Comparison of ENCODE assay signal across 13 mouse cellular contexts in the genomic region with DNA sequence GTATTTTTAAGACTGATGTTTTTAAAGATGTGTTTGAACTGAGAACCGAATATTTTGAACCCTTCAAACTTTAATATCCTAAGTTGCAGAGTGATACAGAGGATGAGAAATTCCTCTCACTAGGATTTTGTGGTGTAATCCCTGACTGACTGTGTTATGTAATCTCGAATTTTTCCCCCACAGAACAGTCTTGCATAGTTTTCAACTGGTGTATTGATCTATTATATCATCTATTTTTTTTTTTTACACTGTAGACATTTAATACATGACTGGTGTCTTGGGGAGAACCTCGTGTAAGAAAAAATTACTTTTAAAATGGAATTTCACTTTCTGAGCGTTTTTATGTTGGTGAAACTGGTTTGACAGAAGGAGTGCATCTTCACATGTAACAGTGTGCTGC. TPM values are rescaled to one million over a fixed set of nuclear protein-coding genes. Genes with fewer than 3 reads are reported as not detected.
A peak's percentile ranks its signal among the peaks of the same experiment; 100 is the strongest.
DNase-seq lines count a peak whose midpoint lies in the region; ATAC-seq and TF ChIP-seq lines count a peak whose summit lies in the region.
"Had no signal": no experiment of that assay in that cellular context is flagged by ENCODE, and none has a peak within 500 bp of the region (broad histone marks: within the 10 kb centered on the region; RNA-seq: fewer than 3 reads in every experiment).

No protein-coding gene starts in this region.

- H3K4me2 ChIP-seq in forebrain, embryonic 12.5 days, result no peak overlapping the region
- peak overlapping the region; percentile 62 for H3K4me2 ChIP-seq in hindbrain, embryonic 13.5 days
- no peak overlapping the region for H3K4me2 ChIP-seq in hindbrain, embryonic 11.5 days (replicated peaks; ENCODE audit: low read depth, low read length)
- 0 out of 2 replicates have a peak overlapping the region, but pooled peaks have one; percentile 2 for H3K4me2 ChIP-seq in forebrain, embryonic 15.5 days (replicated peaks)
- peak overlapping the region; percentile 76 for H3K4me2 ChIP-seq in midbrain, postnatal 0 days (ENCODE audit: low read depth, low read length, poor library complexity, severe bottlenecking)

- no peak for ATAC-seq in forebrain, embryonic 12.5 days (ENCODE audit: low FRiP score)
- no peak for ATAC-seq in hindbrain, embryonic 13.5 days (ENCODE audit: low FRiP score)
- no peak for ATAC-seq in hindbrain, embryonic 11.5 days (ENCODE audit: low FRiP score)
- ATAC-seq in forebrain, embryonic 15.5 days (replicated peaks), result no peak
- no peak for ATAC-seq in midbrain, postnatal 0 days (ENCODE audit: low FRiP score)

- H3K27me3 ChIP-seq in forebrain, embryonic 10.5 days (ENCODE audit: poor library complexity, severe bottlenecking), result no peaks in the 10 kb centered on the region
- no peaks in the 10 kb centered on the region for H3K27me3 ChIP-seq in forebrain, embryonic 12.5 days
- H3K27me3 ChIP-seq in hindbrain, embryonic 13.5 days, result no peaks in the 10 kb centered on the region
- no peaks in the 10 kb centered on the region for H3K27me3 ChIP-seq in hindbrain, embryonic 11.5 days (ENCODE audit: control insufficient read depth, insufficient read depth, low read length)
- no peaks in the 10 kb centered on the region for H3K27me3 ChIP-seq in forebrain, embryonic 15.5 days
- no peaks in the 10 kb centered on the region for H3K27me3 ChIP-seq in midbrain, postnatal 0 days (ENCODE audit: insufficient read depth, low read length)

- 68% methylated on average over 4 of the region's 4 CpGs for WGBS in forebrain, embryonic 10.5 days
- WGBS in forebrain, embryonic 12.5 days, result 60% methylated on average over 4 of the region's 4 CpGs
- WGBS in hindbrain, embryonic 13.5 days, result 61% methylated on average over 4 of the region's 4 CpGs
- 66% methylated on average over 4 of the region's 4 CpGs for WGBS in hindbrain, embryonic 11.5 days
- WGBS in forebrain, embryonic 15.5 days, result 55% methylated on average over 4 of the region's 4 CpGs
- WGBS in midbrain, postnatal 0 days, result 56% methylated on average over 4 of the region's 4 CpGs

- H3K4me3 ChIP-seq in forebrain, embryonic 10.5 days, result peak overlapping the region; percentile 80; the same call in 1 of the 2 replicates
- H3K4me3 ChIP-seq in forebrain, embryonic 12.5 days (replicated peaks), result no peak overlapping the region
- peak overlapping the region; percentile 78; the same call in 1 of the 2 replicates for H3K4me3 ChIP-seq in hindbrain, embryonic 13.5 days
- no peak overlapping the region for H3K4me3 ChIP-seq in hindbrain, embryonic 11.5 days (ENCODE audit: low read depth, low read length)
- H3K4me3 ChIP-seq in forebrain, embryonic 15.5 days, result no peak overlapping the region
- peak overlapping the region; percentile 80; the same call in 1 of the 2 replicates for H3K4me3 ChIP-seq in midbrain, postnatal 0 days (ENCODE audit: low read depth, low read length)

- H3K27ac ChIP-seq in forebrain, embryonic 10.5 days, result no peak overlapping the region
- no peak overlapping the region for H3K27ac ChIP-seq in forebrain, embryonic 12.5 days
- H3K27ac ChIP-seq in hindbrain, embryonic 13.5 days, result no peak overlapping the region
- H3K27ac ChIP-seq in hindbrain, embryonic 11.5 days (ENCODE audit: low read depth, low read length), result no peak overlapping the region
- no peak overlapping the region for H3K27ac ChIP-seq in forebrain, embryonic 15.5 days (replicated peaks)
- H3K27ac ChIP-seq in midbrain, postnatal 0 days (ENCODE audit: low read depth, low read length), result no peak overlapping the region

- H3K9me3 ChIP-seq in forebrain, embryonic 10.5 days, result peaks cover 2% of the 10 kb centered on the region; the same call in 1 of the 2 replicates
- no peaks in the 10 kb centered on the region for H3K9me3 ChIP-seq in forebrain, embryonic 12.5 days
- no peaks in the 10 kb centered on the region for H3K9me3 ChIP-seq in hindbrain, embryonic 13.5 days
- H3K9me3 ChIP-seq in hindbrain, embryonic 11.5 days (ENCODE audit: control insufficient read depth, low read length), result no peaks in the 10 kb centered on the region
- H3K9me3 ChIP-seq in forebrain, embryonic 15.5 days, result no peaks in the 10 kb centered on the region
- no peaks in the 10 kb centered on the region for H3K9me3 ChIP-seq in midbrain, postnatal 0 days (ENCODE audit: low read length)

- H3K36me3 ChIP-seq in forebrain, embryonic 10.5 days (replicated peaks), result peaks cover 14% of the 10 kb centered on the region
- no peaks in the 10 kb centered on the region for H3K36me3 ChIP-seq in forebrain, embryonic 12.5 days (replicated peaks)
- H3K36me3 ChIP-seq in hindbrain, embryonic 13.5 days, result peaks cover 6% of the 10 kb centered on the region
- H3K36me3 ChIP-seq in hindbrain, embryonic 11.5 days (ENCODE audit: control insufficient read depth, insufficient read depth, low read length), result no peaks in the 10 kb centered on the region
- no peaks in the 10 kb centered on the region for H3K36me3 ChIP-seq in forebrain, embryonic 15.5 days
- no peaks in the 10 kb centered on the region for H3K36me3 ChIP-seq in midbrain, postnatal 0 days (ENCODE audit: insufficient read depth, low read length)

- peaks cover 30% of the 10 kb centered on the region for H3K4me1 ChIP-seq in forebrain, embryonic 10.5 days
- H3K4me1 ChIP-seq in forebrain, embryonic 12.5 days, result peaks cover 9% of the 10 kb centered on the region
- peaks cover 9% of the 10 kb centered on the region; the same call in 1 of the 2 replicates for H3K4me1 ChIP-seq in hindbrain, embryonic 13.5 days (replicated peaks)
- no peaks in the 10 kb centered on the region for H3K4me1 ChIP-seq in hindbrain, embryonic 11.5 days (replicated peaks; ENCODE audit: control insufficient read depth, insufficient read depth, low read length)
- peaks cover 14% of the 10 kb centered on the region for H3K4me1 ChIP-seq in forebrain, embryonic 15.5 days
- H3K4me1 ChIP-seq in midbrain, postnatal 0 days (ENCODE audit: insufficient read depth, low read length), result no peaks in the 10 kb centered on the region

- DNase-seq in forebrain, embryonic 10.5 days (ENCODE audit: extremely low spot score, low spot score), result no peak
- no peak for DNase-seq in hindbrain, embryonic 11.5 days (ENCODE audit: low spot score)
- no peak for DNase-seq in midbrain, postnatal 0 days (ENCODE audit: low spot score)
- no peak for DNase-seq in layer of hippocampus, postnatal 10 days (ENCODE audit: low spot score in 2 of 2)
- no peak for DNase-seq in right cerebral cortex, postnatal 36 days (ENCODE audit: low spot score in 2 of 2)
- DNase-seq: adrenal gland, postnatal 14 days; heart, postnatal 14 days; kidney, adult 8-10 months; lung, postnatal 10 days; thymus, adult 2 months had no signal

- TF ChIP-seq CTCF in midbrain, postnatal 0 days (IDR thresholded peaks at IDR 0.05), result no peak

- H3K9ac ChIP-seq in forebrain, embryonic 12.5 days, result no peak overlapping the region
- H3K9ac ChIP-seq in hindbrain, embryonic 13.5 days, result no peak overlapping the region
- H3K9ac ChIP-seq in hindbrain, embryonic 11.5 days (ENCODE audit: low read depth, low read length), result no peak overlapping the region
- no peak overlapping the region for H3K9ac ChIP-seq in forebrain, embryonic 15.5 days (replicated peaks)
- H3K9ac ChIP-seq in midbrain, postnatal 0 days (replicated peaks; ENCODE audit: low read length, poor library complexity, severe bottlenecking), result no peak overlapping the region; the same call in 1 of the 2 replicates

RNA-seq across cellular contexts. Expression of a gene that starts 2.0 kb away (rescaled TPM):
- 15.9 and 16.0 TPM in 2 replicates for polyA plus RNA-seq in forebrain, embryonic 10.5 days (2016; fragmentation: Nextera tagmentation; extraction: Ambion mirVana)
- 21.2 and 23.5 TPM in 2 replicates for polyA plus RNA-seq in forebrain, embryonic 12.5 days (2016; fragmentation: Nextera tagmentation; extraction: Ambion mirVana)
- 49.7 and 50.7 TPM in 2 replicates for polyA plus RNA-seq in hindbrain, embryonic 13.5 days (2015; fragmentation: Nextera tagmentation; extraction: Ambion mirVana)
- 21.5 and 29.3 TPM in 2 replicates for polyA plus RNA-seq in hindbrain, embryonic 11.5 days (2014; fragmentation: Nextera tagmentation; extraction: Ambion mirVana)
- 14.8 and 18.6 TPM in 2 replicates for polyA plus RNA-seq in forebrain, embryonic 15.5 days (2015; fragmentation: Nextera tagmentation; extraction: Ambion mirVana)
- 62.0 and 66.6 TPM in 2 replicates for total RNA-seq in midbrain, postnatal 0 days (2014; rRNA removed)
- polyA plus RNA-seq in midbrain, postnatal 0 days (2015; fragmentation: Nextera tagmentation; extraction: Ambion mirVana), result 26.1 and 31.4 TPM in 2 replicates
- 10 to 100 TPM; 20.2 to 23.7 TPM for total RNA-seq in layer of hippocampus, postnatal 10 days (2021)

Comparison
In these comparisons a context has a peak if more than half of its experiments do, and no peak if none do; other contexts are left out.
1. H3K4me3 ChIP-seq: peak in forebrain, embryonic 10.5 days (single experiment), hindbrain, embryonic 13.5 days (single experiment) and midbrain, postnatal 0 days (single experiment); none in forebrain, embryonic 12.5 days (single experiment), hindbrain, embryonic 11.5 days (single experiment) and forebrain, embryonic 15.5 days (single experiment).
2. H3K4me2 ChIP-seq: peak in hindbrain, embryonic 13.5 days (single experiment), forebrain, embryonic 15.5 days (single experiment) and midbrain, postnatal 0 days (single experiment); none in forebrain, embryonic 12.5 days (single experiment) and hindbrain, embryonic 11.5 days (single experiment).